Mouse (Mus musculus): ENCODE measurements at regions not wholly inside any gene's neighbourhood (a gene's known extent, or its start where the extent isn't known, plus 50 kb on each side); places are given as distances from the start of the nearest gene placed in this dataset.
A peak's percentile ranks its signal among the peaks of the same experiment; 100 is the strongest.

DNA sequence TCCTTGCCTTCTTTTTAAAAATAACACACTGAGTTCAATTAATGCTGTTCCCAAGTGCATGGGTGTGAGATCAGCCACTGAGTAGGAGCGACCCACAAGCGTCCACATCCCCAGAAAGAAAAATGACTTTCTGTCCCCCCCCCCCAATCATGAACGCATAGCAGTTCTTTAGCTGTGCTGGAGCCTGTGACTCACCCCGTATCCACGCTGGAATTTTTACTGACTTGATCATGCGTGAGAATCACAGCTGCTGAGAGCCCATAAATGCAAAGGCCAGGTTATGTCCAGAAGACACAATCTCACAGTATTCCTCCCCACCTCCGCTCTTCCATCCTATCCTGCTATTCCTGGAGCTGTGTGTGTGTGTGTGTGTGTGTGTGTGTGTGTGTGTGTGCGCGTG lies 53.3 kb downstream of the Fos start:
- H3K4me3 ChIP-seq (ENCODE audit: insufficient read depth, poor library complexity, severe bottlenecking) = no peak overlapping the region
- no peak overlapping the region for H3ac ChIP-seq (ENCODE audit: control insufficient read depth, insufficient read length, low read depth)
- H3K27me3 ChIP-seq (ENCODE audit: control insufficient read depth, insufficient read depth, insufficient read length) = no peaks in the 10 kb centered on the region
- no peaks in the 10 kb centered on the region for H3K79me2 ChIP-seq (ENCODE audit: control insufficient read depth, insufficient read depth)
- H3K36me3 ChIP-seq (ENCODE audit: control insufficient read depth, insufficient read depth) = no peaks in the 10 kb centered on the region
- no peaks in the 10 kb centered on the region for H3K79me3 ChIP-seq (ENCODE audit: low read depth)
- peak; percentile 67 for TF ChIP-seq MYOD1 (IDR thresholded peaks at IDR 0.05; ENCODE audit: control insufficient read depth, insufficient read length, low read depth)
- TF ChIP-seq CTCF (IDR thresholded peaks at IDR 0.05; ENCODE audit: control insufficient read depth, insufficient read depth, insufficient read length) = no peak
- TF ChIP-seq FOSL1 (IDR thresholded peaks at IDR 0.05; ENCODE audit: insufficient read depth, low read length, poor library complexity, severe bottlenecking) = no peak
- no peak for TF ChIP-seq USF1 (IDR thresholded peaks at IDR 0.05; ENCODE audit: low read depth)
- no peak for TF ChIP-seq MAX (IDR thresholded peaks at IDR 0.05)
- no peak for TF ChIP-seq CEBPB (IDR thresholded peaks at IDR 0.05; ENCODE audit: low read depth)

DNA sequence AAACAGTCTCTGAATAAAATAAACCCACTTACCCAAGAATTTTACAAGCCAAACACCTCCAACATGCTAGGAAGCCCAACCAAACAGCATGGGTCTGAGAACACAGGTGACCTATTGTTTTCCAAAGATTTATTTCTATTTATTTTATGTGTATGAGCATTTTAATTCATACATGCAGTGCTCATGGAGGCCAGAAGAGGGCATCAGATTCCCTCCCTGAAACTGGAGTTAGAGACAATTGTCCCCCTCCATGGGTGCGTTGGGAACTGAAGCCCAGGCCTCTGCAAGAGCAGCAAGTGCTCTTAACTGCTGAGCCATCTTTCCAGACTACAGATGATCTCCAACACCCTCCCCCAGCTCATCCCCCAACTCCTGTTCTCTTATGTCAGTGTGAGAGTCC lies 57.9 kb downstream of the Fos start:
- Histone ChIP-seq H3K4me3 (ENCODE audit: insufficient read depth, poor library complexity, severe bottlenecking) (no peak overlapping the region), H3ac (ENCODE audit: control insufficient read depth, insufficient read length, low read depth) (no peak overlapping the region), H3K36me3 (ENCODE audit: control insufficient read depth, insufficient read depth) (no peaks in the 10 kb centered on the region), H3K27me3 (ENCODE audit: control insufficient read depth, insufficient read depth, insufficient read length) (no peaks in the 10 kb centered on the region), H3K79me2 (ENCODE audit: control insufficient read depth, insufficient read depth) (no peaks in the 10 kb centered on the region), H3K79me3 (ENCODE audit: low read depth) (no peaks in the 10 kb centered on the region)
- TF ChIP-seq MYOG (IDR thresholded peaks at IDR 0.05; ENCODE audit: control insufficient read depth, extremely low read depth, insufficient read length) (no peak), FOSL1 (IDR thresholded peaks at IDR 0.05; ENCODE audit: insufficient read depth, low read length, poor library complexity, severe bottlenecking) (no peak), MYOD1 (IDR thresholded peaks at IDR 0.05; ENCODE audit: control insufficient read depth, insufficient read length, low read depth) (no peak), CEBPB (IDR thresholded peaks at IDR 0.05; ENCODE audit: low read depth) (no peak), USF1 (IDR thresholded peaks at IDR 0.05; ENCODE audit: low read depth) (no peak), MAX (IDR thresholded peaks at IDR 0.05) (no peak), CTCF (IDR thresholded peaks at IDR 0.05; ENCODE audit: control insufficient read depth, insufficient read depth, insufficient read length) (no peak)

DNA sequence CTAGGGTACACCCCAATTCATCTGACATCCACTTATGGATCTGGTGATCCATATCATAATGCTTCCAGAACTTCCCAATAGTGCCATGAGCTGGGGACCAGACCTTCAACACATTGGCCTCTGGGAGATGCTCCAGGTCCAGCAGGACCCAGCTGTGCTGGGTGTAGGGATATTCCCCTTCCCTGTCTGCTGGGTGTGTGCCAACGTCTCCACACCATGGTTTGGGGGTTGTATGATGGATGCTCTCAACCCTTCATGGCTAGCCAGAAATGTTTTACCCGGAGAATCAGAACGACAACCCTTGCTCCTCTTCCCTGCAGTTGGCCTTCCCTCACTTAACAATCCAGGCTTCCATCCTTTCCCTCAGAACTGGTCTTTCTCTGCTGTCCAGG lies 58.5 kb downstream of the Fos start:
- TF ChIP-seq CEBPB (IDR thresholded peaks at IDR 0.05; ENCODE audit: low read depth) (no peak), MAX (IDR thresholded peaks at IDR 0.05) (no peak), USF1 (IDR thresholded peaks at IDR 0.05; ENCODE audit: low read depth) (no peak), CTCF (IDR thresholded peaks at IDR 0.05; ENCODE audit: control insufficient read depth, insufficient read depth, insufficient read length) (no peak), FOSL1 (IDR thresholded peaks at IDR 0.05; ENCODE audit: insufficient read depth, low read length, poor library complexity, severe bottlenecking) (no peak), MYOD1 (IDR thresholded peaks at IDR 0.05; ENCODE audit: control insufficient read depth, insufficient read length, low read depth) (no peak), MYOG (IDR thresholded peaks at IDR 0.05; ENCODE audit: control insufficient read depth, extremely low read depth, insufficient read length) (no peak)
- Histone ChIP-seq H3K27me3 (ENCODE audit: control insufficient read depth, insufficient read depth, insufficient read length) (no peaks in the 10 kb centered on the region), H3K79me2 (ENCODE audit: control insufficient read depth, insufficient read depth) (no peaks in the 10 kb centered on the region), H3K4me3 (ENCODE audit: insufficient read depth, poor library complexity, severe bottlenecking) (no peak overlapping the region), H3K79me3 (ENCODE audit: low read depth) (no peaks in the 10 kb centered on the region), H3ac (ENCODE audit: control insufficient read depth, insufficient read length, low read depth) (no peak overlapping the region), H3K36me3 (ENCODE audit: control insufficient read depth, insufficient read depth) (no peaks in the 10 kb centered on the region)

DNA sequence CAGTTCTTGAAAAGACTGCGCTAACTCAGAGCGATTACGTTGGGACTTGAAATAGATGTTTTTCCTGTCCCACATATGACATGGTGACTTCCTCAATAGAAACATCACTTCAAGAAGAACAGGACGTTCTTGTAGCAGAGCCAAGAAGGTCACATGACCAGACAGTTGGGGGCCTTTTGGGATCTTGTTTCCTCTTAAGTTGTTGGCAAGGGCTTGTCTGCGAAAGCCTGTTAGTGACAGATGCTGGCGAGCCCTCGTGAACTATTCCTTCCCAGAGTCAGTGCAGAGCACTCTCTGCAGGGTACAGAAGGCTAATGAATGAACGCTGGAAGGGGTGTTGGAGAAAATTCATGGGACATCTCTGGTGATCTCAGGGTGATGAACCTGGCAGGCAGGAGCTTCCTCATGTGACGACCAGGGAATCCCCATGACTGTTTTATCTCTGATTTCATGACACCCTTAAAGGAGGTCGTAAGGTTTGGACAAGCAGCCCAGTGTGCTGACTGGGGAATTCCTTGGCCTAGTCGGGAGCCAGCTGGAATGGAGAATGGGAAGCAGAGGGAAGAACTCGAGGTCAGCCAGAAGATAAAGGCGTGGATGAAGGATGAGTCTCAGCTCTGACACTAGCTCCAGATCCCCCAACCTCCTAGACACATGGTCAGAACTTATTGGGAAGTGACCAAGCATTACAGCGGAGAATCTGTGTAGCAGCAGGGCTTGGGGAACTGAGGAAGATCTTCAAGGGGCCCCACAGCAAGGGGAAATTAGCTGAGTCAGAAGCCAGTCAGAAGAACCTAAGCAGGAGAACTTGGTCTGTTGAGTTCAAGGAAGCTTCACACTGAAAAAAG lies 59.1 kb downstream of the Fos start:
- Histone ChIP-seq H3K79me2 (ENCODE audit: control insufficient read depth, insufficient read depth) (no peaks in the 10 kb centered on the region), H3K36me3 (ENCODE audit: control insufficient read depth, insufficient read depth) (no peaks in the 10 kb centered on the region), H3ac (ENCODE audit: control insufficient read depth, insufficient read length, low read depth) (no peak overlapping the region), H3K79me3 (ENCODE audit: low read depth) (no peaks in the 10 kb centered on the region), H3K4me3 (ENCODE audit: insufficient read depth, poor library complexity, severe bottlenecking) (no peak overlapping the region), H3K27me3 (ENCODE audit: control insufficient read depth, insufficient read depth, insufficient read length) (no peaks in the 10 kb centered on the region)
- TF ChIP-seq FOSL1 (IDR thresholded peaks at IDR 0.05; ENCODE audit: insufficient read depth, low read length, poor library complexity, severe bottlenecking) (no peak), CEBPB (IDR thresholded peaks at IDR 0.05; ENCODE audit: low read depth) (no peak), MYOG (IDR thresholded peaks at IDR 0.05; ENCODE audit: control insufficient read depth, extremely low read depth, insufficient read length) (no peak), USF1 (IDR thresholded peaks at IDR 0.05; ENCODE audit: low read depth) (peak; percentile 50)

DNA sequence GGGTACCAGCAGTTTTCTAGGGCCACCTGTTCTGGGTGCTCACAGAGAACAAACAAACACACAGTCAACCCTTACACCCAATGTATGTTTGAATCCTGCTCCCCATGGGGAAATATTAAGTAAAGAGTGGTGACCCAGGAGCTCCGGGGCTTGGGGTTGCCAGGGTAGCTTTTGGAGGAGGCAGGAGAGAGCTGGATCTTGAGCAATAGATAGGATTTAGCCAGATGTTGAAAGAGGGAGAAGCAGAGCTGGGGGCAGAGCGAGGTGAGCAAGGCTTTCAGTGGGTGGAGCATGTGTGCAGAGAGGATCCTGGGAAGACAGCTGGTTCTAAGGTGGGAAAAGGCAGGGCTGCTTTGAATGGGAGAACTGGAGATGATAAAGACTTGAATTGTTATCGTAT lies 59.9 kb downstream of the Fos start:
- no peak for TF ChIP-seq USF1 (IDR thresholded peaks at IDR 0.05; ENCODE audit: low read depth)
- no peak for TF ChIP-seq CTCF (IDR thresholded peaks at IDR 0.05; ENCODE audit: control insufficient read depth, insufficient read depth, insufficient read length)
- TF ChIP-seq MYOD1 (IDR thresholded peaks at IDR 0.05; ENCODE audit: control insufficient read depth, insufficient read length, low read depth) = no peak
- TF ChIP-seq CEBPB (IDR thresholded peaks at IDR 0.05; ENCODE audit: low read depth) = no peak
- H3K79me2 ChIP-seq (ENCODE audit: control insufficient read depth, insufficient read depth) = no peaks in the 10 kb centered on the region
- H3K36me3 ChIP-seq (ENCODE audit: control insufficient read depth, insufficient read depth) = no peaks in the 10 kb centered on the region
- H3K27me3 ChIP-seq (ENCODE audit: control insufficient read depth, insufficient read depth, insufficient read length) = no peaks in the 10 kb centered on the region
- H3K79me3 ChIP-seq (ENCODE audit: low read depth) = no peaks in the 10 kb centered on the region
- no peak overlapping the region for H3ac ChIP-seq (ENCODE audit: control insufficient read depth, insufficient read length, low read depth)
- no peak overlapping the region for H3K4me3 ChIP-seq (ENCODE audit: insufficient read depth, poor library complexity, severe bottlenecking)

DNA sequence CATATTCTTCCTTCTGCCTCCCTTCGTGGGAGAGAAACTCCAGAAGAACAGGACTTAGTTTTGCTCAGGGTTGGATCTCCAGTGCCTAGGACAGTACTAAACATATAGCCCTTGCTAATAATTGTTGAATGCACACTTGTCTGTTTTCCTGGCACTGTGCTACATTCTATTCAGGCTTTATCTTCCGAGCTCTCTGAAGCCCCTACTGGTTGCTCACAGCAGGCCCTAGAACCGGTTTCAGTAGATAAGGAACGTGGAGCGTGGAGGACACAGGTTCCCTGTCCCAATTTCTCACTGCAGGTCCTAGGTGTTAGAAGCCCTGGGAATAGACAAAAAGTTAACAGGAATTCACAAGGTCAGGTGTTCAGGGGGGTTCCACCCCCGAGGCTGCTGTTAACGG lies 59.4 kb upstream of the Jdp2 start:
- no peaks in the 10 kb centered on the region for H3K79me3 ChIP-seq (ENCODE audit: low read depth)
- no peak overlapping the region for H3K4me3 ChIP-seq (ENCODE audit: insufficient read depth, poor library complexity, severe bottlenecking)
- H3K27me3 ChIP-seq (ENCODE audit: control insufficient read depth, insufficient read depth, insufficient read length) = no peaks in the 10 kb centered on the region
- H3K79me2 ChIP-seq (ENCODE audit: control insufficient read depth, insufficient read depth) = no peaks in the 10 kb centered on the region
- no peak for TF ChIP-seq CEBPB (IDR thresholded peaks at IDR 0.05; ENCODE audit: low read depth)
- no peak for TF ChIP-seq MAX (IDR thresholded peaks at IDR 0.05)
- no peak for TF ChIP-seq USF1 (IDR thresholded peaks at IDR 0.05; ENCODE audit: low read depth)
- no peak for TF ChIP-seq MYOG (IDR thresholded peaks at IDR 0.05; ENCODE audit: control insufficient read depth, extremely low read depth, insufficient read length)
- TF ChIP-seq FOSL1 (IDR thresholded peaks at IDR 0.05; ENCODE audit: insufficient read depth, low read length, poor library complexity, severe bottlenecking) = no peak
- TF ChIP-seq CTCF (IDR thresholded peaks at IDR 0.05; ENCODE audit: control insufficient read depth, insufficient read depth, insufficient read length) = no peak
- no peak for TF ChIP-seq MYOD1 (IDR thresholded peaks at IDR 0.05; ENCODE audit: control insufficient read depth, insufficient read length, low read depth)
- no peaks in the 10 kb centered on the region for H3K36me3 ChIP-seq (ENCODE audit: control insufficient read depth, insufficient read depth)
- no peak overlapping the region for H3ac ChIP-seq (ENCODE audit: control insufficient read depth, insufficient read length, low read depth)

Measured in C2C12 (cell line).